Mouse (Mus musculus) urinary bladder, postnatal 0 days (tissue): ENCODE data around the gene Cyp4a32. TPM values are rescaled to one million over a fixed set of nuclear protein-coding genes. Genes with fewer than 3 reads are reported as not detected.

Experiments used
- polyA plus RNA-seq: library from polyadenylated mRNA; unstranded; fragments of >200 nt; fragmentation: Nextera tagmentation; extraction: Ambion mirVana; gene quantifications from 2 replicates; pipeline ENCODE4 v1.2.1, GENCODE M21; 2015

Gene Cyp4a32
- polyA plus RNA-seq = not detected in 2 replicates

GRCm38 (mm10) chr4:115600611-115601010 lies at the start of gene Cyp4a32:
TSS of gene Cyp4a32 (plus strand) at chr4:115600969.

GRCm38 (mm10) chr4:115563401-115563800 lies 37.4 kb upstream of the Cyp4a32 start, which contains the start of gene Cyp4a31:
TSS of gene Cyp4a31 (plus strand) at chr4:115563649.

GRCm38 (mm10) chr4:115647580-115647979 lies 46.8 kb downstream of the Cyp4a32 start, which contains the start of gene Cyp4b1:
TSS of gene Cyp4b1 (minus strand) at chr4:115647723.

Other genes starting within 250 kb of the Cyp4a32 start
- gene Cyp4a12b, start 189.3 kb upstream of the Cyp4a32 start, polyA plus RNA-seq = not detected in 2 replicates
- gene Cyp4a30b, start 148.4 kb upstream of the Cyp4a32 start, polyA plus RNA-seq = not detected in 2 replicates
- gene Cyp4a14, start 104.8 kb upstream of the Cyp4a32 start, polyA plus RNA-seq = 0.08 and 0.87 TPM in 2 replicates
- gene Cyp4a10, start 82.7 kb upstream of the Cyp4a32 start, polyA plus RNA-seq = 0.10 and 0.28 TPM in 2 replicates
- 0.17 TPM in 1 of 2 replicates, not detected in the other for gene Cyp4a31, start 37.3 kb upstream of the Cyp4a32 start, polyA plus RNA-seq
- 2.2 and 2.5 TPM in 2 replicates for gene Cyp4b1, start 46.8 kb downstream of the Cyp4a32 start, polyA plus RNA-seq
- 16.0 and 21.4 TPM in 2 replicates for gene Efcab14, start 136.8 kb downstream of the Cyp4a32 start, polyA plus RNA-seq
- 0.28 TPM in 1 of 2 replicates, not detected in the other for gene Tex38, start 180.0 kb downstream of the Cyp4a32 start, polyA plus RNA-seq
- 23.7 and 26.4 TPM in 2 replicates for gene Atpaf1, start 183.8 kb downstream of the Cyp4a32 start, polyA plus RNA-seq
- gene Mob3c, start 227.1 kb downstream of the Cyp4a32 start, polyA plus RNA-seq = 9.3 and 9.4 TPM in 2 replicates
- gene Mknk1, start 238.2 kb downstream of the Cyp4a32 start, polyA plus RNA-seq = 18.9 TPM in 2 replicates